Mouse (Mus musculus) megakaryocyte progenitor cell, adult 5-6 weeks (primary cell): ENCODE results near the gene Pou2f3. TPM values are rescaled to one million over a fixed set of nuclear protein-coding genes. Genes with fewer than 3 reads are reported as not detected.

Source experiments
- ATAC-seq: replicated peaks from 2 replicates; pipeline ENCODE4 v1.8.0; 2016; ENCODE audit warnings: mild to moderate bottlenecking, moderate TSS enrichment, inconsistent platforms; ENCODE audit not compliant: poor library complexity
- total RNA-seq, 2 experiments: library from RNA; stranded (forward) in 1 of 2; stranded (reverse) in 1 of 2; fragments of 157-497, 149-512 nt in 1 of 2; fragments of 200-1000 nt in 1 of 2; gene quantifications; 2 replicates each; pipeline versions ENCODE4 v1.2.3 to v1.2.4; 2015 to 2017

Gene Pou2f3
- total RNA-seq (2015) (not detected in 2 replicates), total RNA-seq (2017) (not detected in 2 replicates)

DNA sequence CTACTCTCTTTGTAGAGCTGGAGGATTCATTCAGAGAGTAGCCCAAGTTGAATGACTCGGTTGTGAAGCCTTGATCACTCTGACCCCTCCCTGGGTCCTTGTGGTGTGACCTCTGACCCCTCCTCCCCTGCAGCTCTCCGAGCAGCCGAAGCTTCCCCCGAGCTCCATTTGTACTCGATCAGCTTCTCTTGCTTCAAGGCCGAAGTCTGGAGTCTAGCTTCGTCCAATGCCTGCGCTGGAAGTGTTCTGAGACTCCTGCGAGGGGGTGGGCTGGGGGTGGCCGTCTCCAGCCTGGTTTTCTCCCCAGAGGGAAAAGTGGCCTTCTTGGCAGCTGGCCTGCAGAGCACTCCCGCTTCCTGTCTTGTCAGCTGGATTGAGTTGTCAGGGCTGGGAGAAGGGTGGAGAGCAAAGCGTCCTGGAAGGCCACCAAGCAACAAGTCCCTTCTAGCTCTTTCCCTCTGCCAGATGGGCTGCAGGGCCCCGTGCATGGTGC, at the start of gene Pou2f3:
TSS of gene Pou2f3 (minus strand) at position 180 of the 493 bp plus-strand sequence.
- ATAC-seq = no peak

DNA sequence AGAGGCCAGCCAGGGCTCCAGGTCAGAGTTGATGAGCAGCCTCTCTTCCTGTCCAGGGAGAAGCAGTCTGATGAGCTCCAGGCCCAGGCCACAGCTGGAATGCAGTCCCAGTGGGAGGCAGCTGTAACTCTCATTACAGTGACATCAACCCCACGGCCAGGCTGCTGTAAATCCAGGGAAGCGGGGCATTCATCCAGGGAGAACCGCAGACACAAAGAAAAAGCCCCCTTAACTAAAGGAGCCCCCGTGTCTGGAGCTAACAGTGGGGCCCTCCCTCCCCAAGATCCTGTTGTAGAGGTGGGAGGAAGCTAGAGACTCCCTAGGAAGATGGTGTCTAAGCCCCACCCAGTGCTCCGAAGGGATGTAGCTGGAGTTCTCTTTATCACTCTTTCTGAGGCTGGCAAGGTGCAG, 43.1 kb upstream of the Pou2f3 start:
- no peak for ATAC-seq

DNA sequence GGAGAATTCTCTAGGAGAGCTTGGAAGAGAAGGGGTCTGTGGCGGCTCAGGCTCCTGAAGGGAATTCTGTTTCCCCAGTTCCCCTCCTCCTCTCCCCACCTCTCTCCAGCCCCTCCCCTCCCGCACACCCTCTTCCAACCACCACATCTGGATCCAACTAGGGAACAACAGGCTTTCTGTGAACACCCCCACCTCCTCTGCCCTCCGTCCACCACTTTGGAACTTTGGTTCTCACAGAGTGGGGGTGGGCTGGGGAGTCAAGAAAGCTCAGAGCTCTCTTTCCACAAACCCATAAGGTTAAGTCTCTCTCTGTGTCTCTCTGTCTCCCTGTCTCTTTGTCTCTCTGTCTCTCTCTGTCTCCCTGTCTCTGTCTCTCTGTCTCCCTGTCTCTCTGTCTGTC, 42.6 kb upstream of the Pou2f3 start:
- no peak for ATAC-seq

DNA sequence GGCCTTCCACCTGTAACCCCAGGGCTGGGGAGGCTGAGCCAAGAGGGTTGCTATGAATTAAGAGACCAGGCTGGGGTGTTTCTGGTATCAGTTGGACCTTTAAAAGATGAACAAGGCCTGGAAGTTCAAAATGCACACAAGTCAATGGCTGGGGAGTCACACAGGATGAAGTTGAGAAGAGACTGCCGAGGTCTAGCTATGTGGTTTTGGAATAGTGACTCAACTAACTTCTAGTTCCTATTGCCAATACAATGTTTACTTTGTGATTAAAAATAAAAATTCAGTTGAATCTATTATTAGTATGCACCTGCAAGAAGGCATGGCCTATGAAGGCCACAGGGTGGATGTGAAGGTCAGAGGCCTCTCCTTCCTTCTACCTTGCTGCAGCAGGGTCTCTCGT, 41.6 kb upstream of the Pou2f3 start:
- ATAC-seq = no peak

DNA sequence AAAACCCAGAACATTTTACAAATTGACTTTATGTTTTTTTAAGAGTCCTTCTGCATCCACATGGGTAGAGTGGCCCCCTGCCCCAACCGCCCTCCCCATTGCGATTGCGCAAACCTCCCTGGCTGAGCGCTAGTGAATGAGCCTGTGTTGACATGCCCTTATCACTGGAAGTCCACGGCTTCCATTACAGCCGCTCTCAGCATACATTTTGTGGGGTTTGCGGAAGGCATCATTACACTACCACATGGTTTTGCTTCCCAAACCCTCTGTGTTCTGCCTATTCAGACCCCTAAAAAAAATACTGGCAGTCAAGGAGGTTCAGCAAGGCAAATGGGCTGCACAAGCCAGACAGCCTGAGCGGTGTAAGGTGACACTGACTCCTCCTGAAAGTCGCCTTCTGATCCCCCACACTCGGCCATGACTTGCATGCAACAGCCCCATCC, 36.6 kb upstream of the Pou2f3 start:
- peak; percentile 47 for ATAC-seq

DNA sequence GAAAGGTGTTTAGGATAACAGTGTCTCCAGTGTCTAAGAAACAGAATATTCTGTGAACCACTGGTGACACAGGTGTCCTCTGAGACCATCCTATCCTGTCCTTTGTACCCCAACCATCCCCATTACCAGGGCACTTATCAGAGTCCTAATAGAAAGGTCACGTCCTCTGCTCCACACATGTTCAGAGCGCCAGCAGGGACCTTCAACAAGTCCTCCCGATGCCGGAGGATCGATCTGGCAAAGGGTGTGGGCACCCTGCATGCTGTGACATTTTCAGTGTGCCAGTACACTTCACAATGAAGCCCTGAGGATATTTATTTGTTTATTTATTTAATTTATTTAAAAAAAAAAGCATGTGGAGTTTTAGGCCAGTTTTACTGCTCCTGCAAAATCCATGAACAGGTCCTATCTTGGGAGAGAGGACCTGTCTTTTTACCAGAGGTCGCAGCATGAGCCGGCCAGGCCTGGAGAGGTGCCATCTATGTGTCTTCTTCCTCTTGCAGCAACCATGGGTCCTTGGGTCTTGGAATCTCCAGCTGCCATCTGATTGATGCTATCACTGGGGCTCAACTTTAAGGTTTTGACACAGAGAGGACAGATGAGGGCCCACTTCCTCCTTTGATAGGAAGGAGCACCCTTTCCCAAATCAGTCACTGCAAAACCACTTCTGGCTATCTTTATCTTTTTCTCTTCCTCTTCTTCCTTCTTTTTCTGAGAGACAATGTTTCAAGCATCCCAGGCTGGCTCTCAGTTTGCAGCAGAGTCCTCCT, 35.8 kb upstream of the Pou2f3 start:
- ATAC-seq = peak; percentile 33

DNA sequence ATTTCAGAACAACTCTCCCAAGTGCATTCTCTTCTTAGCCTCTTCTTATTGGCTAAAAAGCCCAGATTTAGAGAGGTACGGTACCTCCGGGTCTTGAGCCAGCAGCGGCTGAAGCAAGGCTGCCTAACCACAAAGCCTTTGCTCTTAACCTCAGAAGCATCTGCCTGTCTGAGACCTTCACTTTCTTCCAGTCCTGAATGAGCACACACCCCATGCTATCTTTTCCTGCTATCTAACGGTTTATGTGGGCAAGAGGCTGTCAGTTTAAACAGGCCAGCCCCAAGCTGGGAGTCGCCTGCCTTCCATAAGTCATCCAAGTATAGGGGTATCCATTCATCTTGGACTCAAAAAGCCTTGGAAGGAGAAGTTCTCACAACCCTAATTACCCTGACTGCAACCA, 32.3 kb upstream of the Pou2f3 start:
- ATAC-seq = peak; percentile 38

DNA sequence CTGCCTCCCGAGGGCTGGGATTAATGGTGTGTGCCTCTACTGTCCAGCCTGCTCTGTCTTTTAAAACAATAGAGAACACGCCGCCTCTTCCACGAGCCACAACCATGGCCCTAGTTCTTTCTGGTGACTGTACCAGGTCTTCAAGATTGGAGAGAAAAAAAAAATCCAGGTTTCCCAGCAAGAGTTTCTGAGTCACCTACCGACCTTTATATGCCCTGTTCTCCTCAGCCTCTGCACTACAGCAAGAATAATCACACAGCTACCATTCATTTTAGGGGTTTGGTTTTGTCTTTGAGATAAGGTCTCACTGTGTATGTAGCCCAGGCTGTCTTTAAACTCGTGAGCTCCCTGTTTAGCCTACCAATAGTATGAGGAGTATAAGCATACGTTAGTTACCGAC, 31.8 kb upstream of the Pou2f3 start:
- ATAC-seq = no peak

DNA sequence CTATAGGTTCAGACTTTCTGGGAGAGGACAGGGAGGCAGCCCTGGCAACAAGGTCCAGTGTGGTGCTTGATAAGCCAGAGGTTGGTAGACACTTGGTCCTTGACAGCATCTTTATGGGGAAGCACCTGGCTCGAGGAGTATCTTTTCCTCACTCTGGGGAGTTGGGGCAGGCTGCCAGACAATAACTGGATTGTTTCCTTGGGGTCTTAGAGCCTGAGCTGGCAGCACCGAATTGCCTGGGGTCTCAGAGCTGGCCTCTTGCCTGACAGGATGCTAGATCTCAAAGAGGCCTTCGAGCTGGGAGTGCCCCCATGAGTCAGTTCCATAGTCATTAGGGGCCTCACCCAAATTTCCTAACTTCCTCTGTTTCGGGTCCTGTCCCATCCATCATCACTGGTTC, 31.1 kb upstream of the Pou2f3 start:
- no peak for ATAC-seq

DNA sequence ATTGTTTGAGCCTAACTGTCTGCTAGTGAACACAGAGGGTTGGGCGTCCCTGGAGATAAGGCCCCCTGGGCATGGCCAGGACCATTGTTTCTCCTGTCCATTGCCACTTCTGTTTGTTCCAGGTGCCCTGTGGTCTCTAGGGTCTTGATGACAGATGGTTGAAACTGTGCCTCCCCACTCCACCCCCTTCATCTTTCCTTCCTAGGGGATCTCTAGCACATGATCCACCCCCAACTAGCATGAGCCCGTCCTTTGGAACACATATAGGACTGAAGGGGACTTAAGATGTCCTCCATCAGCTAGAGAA, 30.4 kb upstream of the Pou2f3 start:
- ATAC-seq = no peak

DNA sequence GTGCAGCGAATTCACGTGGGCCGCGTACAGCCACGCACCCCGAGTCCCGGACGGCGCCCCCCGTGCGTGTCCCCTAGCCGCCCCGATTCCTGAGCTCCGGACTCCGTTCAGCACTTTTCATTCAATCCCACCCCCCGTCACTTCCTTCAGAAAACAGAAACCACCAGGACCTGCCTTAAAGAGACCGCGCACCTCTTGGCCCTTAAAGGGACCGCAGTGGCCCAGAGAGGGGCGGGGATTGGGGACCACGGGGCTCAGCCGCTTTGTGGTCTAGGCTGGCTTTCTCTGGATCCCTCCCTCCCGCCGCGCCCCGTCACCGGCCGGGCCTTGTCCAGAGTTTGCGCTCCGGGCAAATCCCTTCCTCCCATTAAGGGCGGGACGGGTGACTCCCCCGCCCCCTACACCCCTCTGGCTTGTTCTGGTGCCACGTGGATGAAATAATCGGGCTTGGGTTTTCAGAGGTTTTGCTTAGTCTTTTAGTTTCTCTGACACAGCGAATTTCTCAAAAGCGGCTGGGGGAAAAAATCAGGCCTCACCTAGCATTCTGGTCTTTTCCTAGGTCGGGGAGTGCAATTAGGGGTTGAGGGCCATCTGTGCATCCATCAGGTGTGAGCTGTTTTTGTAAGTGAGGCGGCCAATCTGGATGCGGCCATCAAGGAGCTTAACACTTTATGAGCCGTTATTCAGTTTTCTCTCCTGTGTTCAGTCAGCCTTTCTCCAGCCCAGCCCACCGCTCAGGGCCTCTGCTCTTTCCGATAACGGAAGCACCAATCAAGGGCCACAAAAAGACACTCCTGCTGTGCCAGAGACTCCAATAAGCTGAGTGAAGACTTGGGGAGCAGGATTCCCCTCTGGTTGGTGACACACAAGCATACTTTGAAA, 29.8 kb upstream of the Pou2f3 start, which contains the start of gene Oaf:
TSS of gene Oaf (minus strand) at position 200 of the 882 bp plus-strand sequence.
- ATAC-seq = peak; percentile 55

DNA sequence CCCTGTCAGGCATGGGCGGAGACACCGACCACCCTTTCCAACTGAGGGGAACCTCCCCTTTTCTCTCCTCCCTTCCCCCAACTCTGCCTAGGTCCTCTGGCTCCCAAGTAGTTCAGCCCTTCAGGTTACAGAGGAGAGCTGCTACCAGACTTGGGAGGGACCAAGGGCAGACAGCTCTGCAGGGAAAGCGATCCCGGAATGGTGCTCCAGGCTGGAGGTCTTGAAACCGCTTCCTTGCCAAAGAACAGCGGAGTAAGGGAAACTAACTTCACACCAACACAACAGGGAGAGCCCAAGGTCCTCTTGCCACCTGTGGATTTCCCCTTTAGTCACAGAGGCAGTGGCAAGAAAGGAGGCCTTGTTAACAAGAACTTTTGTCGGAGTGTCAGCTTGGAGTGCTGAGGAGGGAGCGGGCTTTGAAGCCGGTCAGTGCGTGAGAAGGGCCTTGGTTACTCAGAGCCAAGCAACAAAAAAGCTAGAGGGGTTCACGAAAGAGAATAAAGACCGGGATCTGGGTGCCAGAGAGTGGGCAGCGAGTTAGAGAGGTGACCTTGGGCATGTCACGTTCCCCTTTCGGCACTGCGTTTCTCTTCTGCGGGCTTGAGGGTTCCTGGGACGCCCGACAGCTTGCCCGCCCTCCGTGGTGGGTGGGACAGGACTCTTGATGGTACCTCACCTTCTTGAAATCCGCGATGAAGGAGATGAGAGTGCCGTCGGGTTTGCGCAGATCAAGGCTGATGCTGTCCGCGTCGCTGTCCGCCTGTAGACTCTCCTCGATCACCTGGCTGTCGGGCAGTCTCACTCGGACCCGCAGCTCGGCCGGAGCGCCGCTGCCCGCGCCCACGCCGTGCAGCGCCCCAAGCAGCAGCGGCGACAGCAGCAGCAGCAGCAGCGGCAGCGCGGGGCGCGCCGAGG, 28.7 kb upstream of the Pou2f3 start:
- ATAC-seq = no peak

DNA sequence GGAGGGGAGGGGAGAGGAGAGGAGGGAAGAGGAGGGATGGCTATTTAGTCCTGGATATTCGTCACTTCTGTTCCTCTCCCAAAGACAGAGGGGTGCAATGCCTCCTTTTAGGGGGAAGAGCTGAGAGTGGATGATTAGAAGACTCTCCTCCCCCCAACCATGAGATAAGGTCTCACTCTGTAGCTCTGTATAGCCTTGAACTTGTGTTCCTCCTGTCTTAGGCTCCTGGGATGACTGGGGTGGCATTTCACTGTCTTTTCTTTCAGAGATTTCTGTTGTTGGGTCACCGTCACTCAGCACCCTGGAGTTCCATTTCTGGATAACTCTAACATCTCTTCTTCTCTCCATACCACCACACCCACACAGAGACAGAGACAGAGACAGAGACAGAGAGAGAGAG, 28.0 kb upstream of the Pou2f3 start:
- ATAC-seq = no peak

DNA sequence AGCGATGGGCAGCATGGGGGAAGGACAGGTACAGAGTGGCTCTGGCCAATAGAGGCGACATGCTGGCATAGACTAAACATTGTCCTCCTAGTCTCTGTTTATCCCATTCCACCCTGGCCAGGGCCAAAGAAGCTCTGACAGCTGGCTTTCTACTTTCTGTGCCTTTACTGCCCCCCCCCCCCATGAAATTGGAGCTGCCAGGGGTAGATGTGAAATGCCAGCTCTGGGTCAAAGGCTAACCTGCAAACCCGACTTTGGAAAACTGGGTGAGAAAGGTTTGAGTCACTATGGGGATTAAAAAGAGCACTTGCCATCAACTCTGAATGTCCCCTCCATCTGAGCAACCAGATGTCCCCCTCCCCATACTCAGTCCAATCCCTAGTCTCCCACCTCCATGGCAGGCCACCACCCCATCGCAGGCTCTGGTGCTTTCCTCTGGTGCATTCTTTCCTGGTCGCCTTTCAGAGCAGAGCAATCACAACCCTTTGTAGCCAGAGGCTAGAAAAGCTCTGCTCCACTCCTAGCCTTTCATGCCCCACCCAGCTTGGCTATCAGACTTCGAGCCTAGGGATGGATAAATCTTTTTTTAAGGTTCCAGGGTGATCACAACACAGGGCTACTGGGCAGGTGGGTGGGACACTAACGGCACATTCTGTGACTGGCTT, 27.1 kb upstream of the Pou2f3 start:
- ATAC-seq = no peak

DNA sequence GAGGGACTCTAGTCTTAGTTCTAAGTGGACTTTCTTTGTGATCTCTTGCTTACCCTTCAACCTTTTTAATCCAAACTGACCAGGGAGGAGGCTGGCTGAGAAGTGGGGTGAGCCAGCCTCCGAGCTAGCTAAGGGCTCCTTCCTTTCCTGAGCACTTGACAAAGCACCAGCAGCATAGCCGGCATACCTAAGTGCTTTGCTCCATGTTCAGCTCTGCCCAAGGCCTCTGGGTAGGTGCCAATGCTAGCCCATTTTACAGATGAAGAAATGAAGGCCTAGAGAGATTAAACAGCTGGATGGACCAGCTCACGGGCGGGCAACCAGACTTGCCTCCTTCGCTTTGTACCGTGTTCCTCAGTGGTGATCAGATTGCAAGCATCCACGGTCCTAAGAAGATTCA, 26.4 kb upstream of the Pou2f3 start:
- ATAC-seq = no peak

DNA sequence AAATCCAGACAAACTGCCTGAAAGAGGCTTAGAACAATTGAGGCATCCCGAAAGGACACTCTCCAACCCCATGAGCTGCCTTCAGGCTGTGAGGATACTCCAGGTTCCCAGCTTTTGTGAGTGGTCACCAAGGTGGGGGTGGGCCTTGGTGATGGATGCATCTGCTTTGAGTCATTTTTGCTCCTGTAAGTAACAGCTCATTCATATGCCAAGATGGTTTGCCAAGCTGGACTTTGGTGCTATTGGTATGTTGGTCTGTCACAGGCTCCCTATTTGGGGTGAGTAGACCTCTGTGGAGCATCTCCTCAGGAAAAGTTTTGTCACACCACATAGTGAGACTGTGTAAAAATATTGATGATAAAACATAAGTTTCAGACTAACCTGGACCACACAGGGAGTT, 25.9 kb upstream of the Pou2f3 start:
- ATAC-seq = no peak

DNA sequence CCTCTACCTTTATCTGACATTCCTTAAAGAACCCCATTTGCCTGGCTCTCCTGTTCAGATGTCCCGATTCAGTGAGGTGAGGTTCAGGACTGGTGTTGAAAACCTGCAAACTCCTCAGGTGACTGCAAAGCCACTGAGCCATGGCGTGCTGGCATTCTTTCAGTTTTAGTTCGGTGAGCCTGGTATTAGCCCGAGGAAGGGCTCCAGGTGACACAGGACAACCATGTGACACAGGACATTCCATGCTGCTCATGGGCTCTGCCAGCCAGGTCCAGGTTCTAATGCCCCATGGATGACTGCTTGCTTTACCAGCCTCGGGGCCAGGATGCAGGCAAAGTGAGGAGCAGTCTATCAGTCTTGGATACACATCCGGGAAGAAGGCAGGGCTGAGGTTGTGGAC, 25.2 kb upstream of the Pou2f3 start:
- no peak for ATAC-seq

DNA sequence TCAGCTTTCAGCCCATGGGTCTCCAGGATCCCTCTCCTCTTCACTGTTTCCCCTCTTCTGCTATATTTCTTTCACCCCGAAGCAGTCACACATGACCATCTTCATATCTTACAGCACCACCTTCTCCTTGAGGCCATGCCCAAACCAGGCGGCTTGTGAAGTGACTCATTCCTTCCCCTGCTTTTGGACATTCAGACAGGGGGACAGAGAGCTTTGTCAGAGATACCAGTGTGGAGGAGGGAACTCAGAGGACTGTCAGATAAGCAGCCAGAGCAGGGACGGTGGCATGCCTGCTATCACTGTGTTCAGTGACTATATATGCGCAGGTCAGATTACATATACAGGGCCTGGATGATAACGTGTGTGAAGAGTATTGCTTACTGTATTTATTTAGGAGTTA, 24.3 kb upstream of the Pou2f3 start:
- peak; percentile 86 for ATAC-seq

DNA sequence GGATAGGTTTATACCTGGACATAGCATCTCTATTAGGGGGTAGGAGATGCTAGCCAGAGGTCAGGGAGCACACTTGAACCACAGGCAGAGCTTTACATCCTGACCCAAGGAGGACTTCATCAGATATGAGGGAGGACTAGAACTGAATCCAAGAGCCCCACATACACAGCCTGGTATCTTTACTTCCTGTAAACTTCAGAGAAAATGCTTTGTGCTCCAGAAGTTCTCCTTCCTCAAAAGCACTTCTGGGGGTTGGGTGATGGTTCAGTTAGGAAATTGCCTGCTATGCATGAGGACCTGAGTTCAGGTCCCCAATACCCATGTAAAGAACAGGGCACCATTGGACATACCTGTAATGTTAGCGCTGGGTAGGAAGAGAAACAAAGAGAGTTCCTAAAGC, 23.3 kb upstream of the Pou2f3 start:
- ATAC-seq = no peak

DNA sequence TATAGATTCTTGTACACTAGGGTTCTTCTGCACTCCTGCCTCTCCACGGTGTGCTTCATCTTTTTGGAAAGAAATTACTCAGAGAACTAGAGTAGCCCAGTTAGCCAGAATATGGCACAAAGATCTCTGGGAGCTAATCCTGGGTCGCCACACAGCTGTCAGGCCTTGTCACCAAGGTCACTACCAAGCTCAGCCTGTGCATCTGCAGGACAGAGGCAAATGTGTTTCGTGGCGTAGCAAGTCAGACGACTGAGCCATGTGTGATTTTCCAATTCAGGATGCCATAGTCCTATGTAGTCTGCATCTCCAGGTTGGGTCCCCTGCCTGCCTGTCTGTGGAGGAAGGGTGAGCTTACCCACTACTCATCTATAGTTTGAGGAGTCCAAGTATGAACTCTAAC, 22.9 kb upstream of the Pou2f3 start:
- no peak for ATAC-seq
